Mouse (Mus musculus): Measurements from ENCODE around the gene Trim38.

Gene Trim38

GRCm38 (mm10) chr13:23746201-23747080 is 23.3 kb upstream of the Trim38 start, which contains the start of gene Hist1h2bb:
Hist1h2bb (plus strand) TSS chr13:23746734.
- DNase-seq = peak; percentile 81

GRCm38 (mm10) chr13:23747081-23747891 is 22.4 kb upstream of the Trim38 start:
- DNase-seq = no peak

- no peak for DNase-seq
These were observed 21.8 kb upstream of the Trim38 start for GRCm38 (mm10) chr13:23747892-23748288.

- no peak for DNase-seq
These were observed 20.1 kb upstream of the Trim38 start for GRCm38 (mm10) chr13:23749563-23750121.

- peak; percentile 46 for DNase-seq
These were observed 18.8 kb upstream of the Trim38 start, which contains the start of gene Hist1h2ab for GRCm38 (mm10) chr13:23750839-23751477. Hist1h2ab (plus strand) TSS chr13:23751126.

GRCm38 (mm10) chr13:23751478-23751956 is 18.2 kb upstream of the Trim38 start:
- DNase-seq = no peak

- peak; percentile 70 for DNase-seq
These were observed 17.5 kb upstream of the Trim38 start, which contains the start of gene Hist1h3b for GRCm38 (mm10) chr13:23752067-23752741. Hist1h3b (plus strand) TSS chr13:23752267.

- no peak for DNase-seq
These were observed 17.0 kb upstream of the Trim38 start for GRCm38 (mm10) chr13:23752742-23753172.

GRCm38 (mm10) chr13:23753314-23754078 is 16.2 kb upstream of the Trim38 start:
- no peak for DNase-seq

GRCm38 (mm10) chr13:23755000-23755399 is 14.7 kb upstream of the Trim38 start:
- no peak for DNase-seq

GRCm38 (mm10) chr13:23756790-23757189 is 12.9 kb upstream of the Trim38 start, which contains the start of gene Hist1h4b:
Hist1h4b (plus strand) TSS chr13:23757013.
- peak; percentile 89 for DNase-seq

GRCm38 (mm10) chr13:23757211-23757773 is 12.4 kb upstream of the Trim38 start:
- no peak for DNase-seq

GRCm38 (mm10) chr13:23757921-23758320 is 11.8 kb upstream of the Trim38 start:
- no peak for DNase-seq

- DNase-seq = no peak
These were observed 10.4 kb upstream of the Trim38 start for GRCm38 (mm10) chr13:23759251-23759771.

GRCm38 (mm10) chr13:23759916-23760239 is 9.8 kb upstream of the Trim38 start:
- DNase-seq = peak; percentile 15

GRCm38 (mm10) chr13:23760240-23760971 is 9.3 kb upstream of the Trim38 start:
- DNase-seq = no peak

- peak; percentile 99 for DNase-seq
These were observed 8.5 kb upstream of the Trim38 start, which contains the start of gene Hist1h4a for GRCm38 (mm10) chr13:23760972-23761864. Hist1h4a (minus strand) TSS chr13:23761230.

Data from cerebellum, adult 11-12 months (tissue).